Mouse (Mus musculus) layer of hippocampus, postnatal 10 days (tissue): Measurements from ENCODE around the gene Syt13. TPM values are rescaled to one million over a fixed set of nuclear protein-coding genes. Genes with fewer than 3 reads are reported as not detected.

Source experiments
- DNase-seq, 2 experiments: peaks; one replicate each; pipeline ENCODE4 v3.0.0; 2021; ENCODE audit warnings: low spot score in 2 of 2
- long read RNA-seq: library from polyadenylated mRNA; stranded (forward); transcript quantifications from one replicate; pipeline ENCODE4 v2.0.0, GENCODE M21; 2023
- total RNA-seq, 2 experiments: library from RNA; stranded (reverse); gene quantifications; 2 replicates each; pipeline ENCODE4 v1.2.3; 2021

The Syt13 gene
- total RNA-seq = 10 to 100 TPM; 88.5 to 89.7 TPM
- long read RNA-seq, transcript Syt13-201 (6 exons, 3,761 nt) = major isoform, 78 of 97 reads
- long read RNA-seq, partial matches to known transcripts = 14 of 97 reads
- long read RNA-seq, other reads (novel, unspliced or antisense) = 5 of 97 reads

GRCm38 (mm10) chr2:92914933-92915553 lies at the start of gene Syt13:
Gene Syt13 (plus strand): TSS chr2:92915098.
- DNase-seq = peak; percentile 58 to 70

GRCm38 (mm10) chr2:92866616-92867015 lies 48.3 kb upstream of the Syt13 start:
- no peak for DNase-seq

- DNase-seq = no peak
Measured at GRCm38 (mm10) chr2:92870139-92870836, 44.6 kb upstream of the Syt13 start.

GRCm38 (mm10) chr2:92871093-92871686 lies 43.7 kb upstream of the Syt13 start:
- no peak for DNase-seq

GRCm38 (mm10) chr2:92872652-92873051 lies 42.2 kb upstream of the Syt13 start:
- no peak for DNase-seq

GRCm38 (mm10) chr2:92874592-92874991 lies 40.3 kb upstream of the Syt13 start:
- DNase-seq = no peak

GRCm38 (mm10) chr2:92877488-92877887 lies 37.4 kb upstream of the Syt13 start:
- no peak for DNase-seq

- peak; percentile 66 to 78 for DNase-seq
Measured at GRCm38 (mm10) chr2:92883039-92883911, 31.6 kb upstream of the Syt13 start.

GRCm38 (mm10) chr2:92883912-92884243 lies 31.0 kb upstream of the Syt13 start:
- DNase-seq = no peak

- DNase-seq = no peak
Measured at GRCm38 (mm10) chr2:92884976-92885375, 29.9 kb upstream of the Syt13 start.

- DNase-seq = no peak
Measured at GRCm38 (mm10) chr2:92886862-92887261, 28.0 kb upstream of the Syt13 start.

- DNase-seq = no peak
Measured at GRCm38 (mm10) chr2:92892524-92892923, 22.4 kb upstream of the Syt13 start.

- DNase-seq = no peak
Measured at GRCm38 (mm10) chr2:92903650-92904049, 11.2 kb upstream of the Syt13 start.

GRCm38 (mm10) chr2:92904307-92904859 lies 10.5 kb upstream of the Syt13 start:
- DNase-seq = peak; percentile 60 to 72

- DNase-seq = peak in 1 of 2 experiments; percentile 45
Measured at GRCm38 (mm10) chr2:92910371-92910770, 4.5 kb upstream of the Syt13 start.

GRCm38 (mm10) chr2:92912312-92912711 lies 2.6 kb upstream of the Syt13 start:
- DNase-seq = no peak

GRCm38 (mm10) chr2:92913295-92913694 lies 1.6 kb upstream of the Syt13 start:
- no peak for DNase-seq

- no peak for DNase-seq
Measured at GRCm38 (mm10) chr2:92915659-92916631, 1.0 kb downstream of the Syt13 start.

- no peak for DNase-seq
Measured at GRCm38 (mm10) chr2:92917405-92918142, 2.7 kb downstream of the Syt13 start.
